10 mouse cellular contexts compared by ENCODE assay signal in the genomic region with DNA sequence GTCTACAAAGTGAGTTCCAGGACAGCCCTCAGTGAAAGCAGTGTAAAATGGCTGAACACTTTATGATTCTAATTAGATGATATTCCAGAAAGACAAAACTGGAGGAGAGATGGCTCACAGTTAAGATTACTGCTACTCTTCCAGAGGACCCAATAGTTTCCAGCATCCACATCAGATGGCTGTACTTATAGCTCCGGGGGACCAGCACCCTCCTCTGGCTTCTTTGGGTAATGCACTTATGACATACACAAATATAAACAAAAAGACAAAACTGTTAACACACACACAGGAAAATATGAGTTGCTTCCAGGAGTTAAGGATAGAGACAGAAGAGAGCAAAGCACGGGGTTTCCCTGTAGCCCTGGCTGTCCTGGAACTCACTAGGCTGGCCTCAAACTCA. TPM values are rescaled to one million over a fixed set of nuclear protein-coding genes. Genes with fewer than 3 reads are reported as not detected.
DNase-seq lines count a peak whose midpoint lies in the region; ATAC-seq lines count a peak whose summit lies in the region.
"Had no signal": no experiment of that assay in that cellular context is flagged by ENCODE, and none has a peak within 500 bp of the region (broad histone marks: within the 10 kb centered on the region; RNA-seq: fewer than 3 reads in every experiment).

No protein-coding gene starts in this region.

- DNase-seq in cerebellum, adult 8-10 months, result peak; percentile 7
- DNase-seq in cerebellum, adult 11 months, result no peak
- DNase-seq in left cerebral cortex, postnatal 4 days, result peak; percentile 6
- DNase-seq in left cerebral cortex, adult 8-10 months (ENCODE audit: low spot score in 2 of 2), result no peak
- DNase-seq in NIH3T3 (ENCODE audit: low read depth), result peak; percentile 71
- DNase-seq in lung, postnatal 36 days, result peak; percentile 32
- no peak for DNase-seq in urinary bladder, postnatal 36 days (ENCODE audit: low spot score in 2 of 2)
- no peak for DNase-seq in hindbrain, embryonic 11.5 days (ENCODE audit: low spot score)

- H3K9me3 ChIP-seq in hindbrain, embryonic 11.5 days (ENCODE audit: control insufficient read depth, low read length), result no peaks in the 10 kb centered on the region
- H3K9me3 ChIP-seq: embryonic facial prominence, embryonic 15.5 days; G1E had no signal

- intact Hi-C loops in left cerebral cortex, postnatal 4 days (cut with DNase I), result no loop called here

- no peak overlapping the region for H3K27ac ChIP-seq in hindbrain, embryonic 11.5 days (ENCODE audit: low read depth, low read length)
- H3K27ac ChIP-seq: embryonic facial prominence, embryonic 15.5 days had no signal

- no peak overlapping the region for H3K9ac ChIP-seq in hindbrain, embryonic 11.5 days (ENCODE audit: low read depth, low read length)
- H3K9ac ChIP-seq: embryonic facial prominence, embryonic 15.5 days had no signal

- ATAC-seq in hindbrain, embryonic 11.5 days (ENCODE audit: low FRiP score), result no peak

- WGBS in hindbrain, embryonic 11.5 days, result 88% methylated on average over 2 of the region's 2 CpGs

- no peak overlapping the region for H3K4me3 ChIP-seq in hindbrain, embryonic 11.5 days (ENCODE audit: low read depth, low read length)
- H3K4me3 ChIP-seq: embryonic facial prominence, embryonic 15.5 days had no signal

- H3K27me3 ChIP-seq in hindbrain, embryonic 11.5 days (ENCODE audit: control insufficient read depth, insufficient read depth, low read length), result no peaks in the 10 kb centered on the region
- H3K27me3 ChIP-seq: embryonic facial prominence, embryonic 15.5 days had no signal

- no peaks in the 10 kb centered on the region for H3K36me3 ChIP-seq in hindbrain, embryonic 11.5 days (ENCODE audit: control insufficient read depth, insufficient read depth, low read length)
- H3K36me3 ChIP-seq: embryonic facial prominence, embryonic 15.5 days; G1E had no signal

- no peaks in the 10 kb centered on the region for H3K4me1 ChIP-seq in hindbrain, embryonic 11.5 days (replicated peaks; ENCODE audit: control insufficient read depth, insufficient read depth, low read length)
- H3K4me1 ChIP-seq: embryonic facial prominence, embryonic 15.5 days had no signal

- no peak overlapping the region for H3K4me2 ChIP-seq in hindbrain, embryonic 11.5 days (replicated peaks; ENCODE audit: low read depth, low read length)
- H3K4me2 ChIP-seq: embryonic facial prominence, embryonic 15.5 days had no signal

RNA-seq across cellular contexts. Expression of gene Mtf2, which starts 35.5 kb away (rescaled TPM):
- total RNA-seq in left cerebral cortex, postnatal 4 days (2021), result 10 to 100 TPM; 73.8 to 81.7 TPM
- 10 to 100 TPM; 54.6 to 62.5 (median 59.9) TPM for total RNA-seq in left cerebral cortex, adult 8-10 months (2022)
- 151 and 155 TPM in 2 replicates for polyA plus RNA-seq in hindbrain, embryonic 11.5 days (2014; fragmentation: Nextera tagmentation; extraction: Ambion mirVana)

RNA-seq across cellular contexts. Expression of gene Fam69a, which starts 43.1 kb away (rescaled TPM):
- 10 to 100 TPM; 36.3 to 37.9 TPM for total RNA-seq in left cerebral cortex, postnatal 4 days (2021)
- 10 to 100 TPM; 31.2 to 44.1 (median 36.6) TPM for total RNA-seq in left cerebral cortex, adult 8-10 months (2022)
- 24.8 and 28.5 TPM in 2 replicates for polyA plus RNA-seq in hindbrain, embryonic 11.5 days (2014; fragmentation: Nextera tagmentation; extraction: Ambion mirVana)

Comparison
In these comparisons a context has a peak if more than half of its experiments do, and no peak if none do; other contexts are left out.
1. DNase-seq: peak in cerebellum, adult 8-10 months (single experiment), left cerebral cortex, postnatal 4 days (single experiment), NIH3T3 (single experiment) and lung, postnatal 36 days (single experiment); none in cerebellum, adult 11 months (single experiment), left cerebral cortex, adult 8-10 months (0 of 2), urinary bladder, postnatal 36 days (0 of 2) and hindbrain, embryonic 11.5 days (single experiment).